Mouse (Mus musculus) retina, postnatal 1 day (tissue): ENCODE measurements around the gene Eng.

Source experiments
- DNase-seq: peaks from one replicate; pipeline ENCODE4 v3.0.0-alpha.2; 2012

Eng gene

GRCm38 (mm10) chr2:32645647-32646046 is 748 bp upstream of the Eng start:
- no peak for DNase-seq

DNA sequence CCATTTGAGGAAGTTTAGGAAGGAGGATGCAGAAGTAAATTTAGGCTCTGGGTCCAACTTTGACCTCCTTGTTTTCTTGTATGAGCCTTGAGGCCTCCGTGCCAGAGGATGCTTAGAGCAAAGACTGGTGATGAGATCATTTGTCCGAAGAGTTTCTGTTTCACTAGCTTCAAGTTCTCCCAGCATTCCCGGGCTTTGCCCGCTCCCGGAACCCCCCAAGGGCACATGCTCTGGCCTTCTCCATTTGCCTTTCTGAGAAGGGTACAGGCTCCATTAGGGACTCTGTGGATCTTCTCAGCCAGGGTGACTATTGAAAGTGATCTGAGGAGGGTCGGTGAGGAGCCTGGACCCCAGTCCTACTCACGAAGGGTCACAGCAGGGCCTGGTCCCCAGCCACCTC is 971 bp downstream of the Eng start:
- no peak for DNase-seq

GRCm38 (mm10) chr2:32653764-32654163 is 7.4 kb downstream of the Eng start:
- DNase-seq = peak; percentile 26

GRCm38 (mm10) chr2:32654743-32655393 is 8.5 kb downstream of the Eng start:
- no peak for DNase-seq

DNA sequence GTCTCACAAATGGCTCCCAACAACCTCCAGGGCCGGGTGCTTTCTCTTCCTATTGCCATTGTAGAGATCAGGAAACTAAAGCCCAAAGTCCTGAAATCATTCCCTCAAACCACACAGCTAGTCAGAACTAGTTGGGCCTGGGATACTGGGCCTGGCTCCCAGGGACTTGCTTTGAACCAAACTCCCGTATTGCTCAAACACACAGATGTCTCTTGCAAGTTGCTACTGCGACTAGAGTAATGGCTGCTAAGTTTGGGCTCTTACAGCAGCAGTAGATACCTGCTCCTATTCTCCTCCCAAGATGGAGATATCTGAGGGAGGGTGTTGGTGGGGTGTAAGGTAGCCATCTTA is 9.0 kb downstream of the Eng start:
- no peak for DNase-seq

DNA sequence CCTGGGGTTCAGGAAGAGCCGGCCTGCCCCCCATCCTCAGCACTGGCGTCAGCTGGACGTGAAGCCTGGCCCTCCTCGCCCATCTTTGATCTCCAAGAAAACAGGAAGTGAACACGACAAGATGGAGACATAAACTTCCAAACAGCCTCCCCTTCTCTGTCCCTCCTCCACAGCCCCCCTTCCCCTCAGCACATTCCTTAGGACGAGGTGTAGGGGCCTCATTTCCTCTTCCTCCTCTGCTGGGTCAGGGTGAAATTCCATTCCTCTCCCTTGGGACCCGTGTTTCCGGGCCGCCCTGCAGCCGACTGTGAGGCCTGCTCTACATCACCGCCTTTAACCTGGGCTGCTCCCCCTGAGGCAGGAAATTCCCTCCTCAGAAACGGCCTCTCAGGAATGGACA is 9.4 kb downstream of the Eng start:
- no peak for DNase-seq

- DNase-seq = no peak
These were observed 12.5 kb downstream of the Eng start for GRCm38 (mm10) chr2:32658873-32659272.

GRCm38 (mm10) chr2:32661509-32662107 is 15.2 kb downstream of the Eng start:
- DNase-seq = no peak

GRCm38 (mm10) chr2:32662291-32662690 is 15.9 kb downstream of the Eng start:
- no peak for DNase-seq

DNA sequence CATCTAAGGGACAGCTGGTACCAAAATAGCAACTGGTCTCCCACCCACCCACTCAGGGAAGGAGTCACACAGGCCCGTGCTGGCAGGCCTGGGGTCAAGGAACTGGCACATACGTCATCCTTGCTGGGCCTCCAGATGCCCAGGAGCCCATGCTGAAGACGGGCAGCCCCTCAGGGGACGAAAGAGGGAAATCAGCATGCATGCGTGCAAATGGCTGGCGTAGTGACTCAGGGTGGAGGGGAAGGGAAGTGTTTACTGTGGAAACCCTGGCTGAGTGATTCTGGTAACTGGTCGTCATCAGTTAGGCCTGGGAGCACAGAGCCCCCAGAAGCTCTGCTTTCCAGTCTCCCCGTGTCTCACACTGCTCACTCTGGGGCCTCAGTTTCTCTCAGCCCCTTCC is 18.9 kb downstream of the Eng start:
- DNase-seq = peak; percentile 26

- DNase-seq = no peak
These were observed 19.5 kb downstream of the Eng start for GRCm38 (mm10) chr2:32665853-32666252.

DNA sequence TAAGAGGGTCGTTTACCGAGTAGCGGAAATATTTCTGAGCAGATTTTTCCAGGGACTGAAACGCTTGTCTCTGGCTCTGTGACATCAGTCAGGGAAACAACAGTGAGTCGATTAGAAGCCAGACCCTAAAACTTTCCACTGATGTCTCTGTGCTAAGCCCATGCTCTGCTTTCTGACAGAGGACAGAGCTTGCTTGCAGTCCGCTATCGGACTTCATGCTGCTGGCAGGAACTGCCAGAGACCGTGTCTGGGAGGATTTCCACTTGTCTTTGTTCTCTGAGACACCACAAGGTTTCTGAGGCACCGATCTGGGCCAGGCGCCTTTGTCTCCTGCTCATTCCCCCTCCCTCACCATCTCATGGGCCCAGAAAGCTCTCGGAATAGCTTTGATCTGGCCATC is 21.4 kb downstream of the Eng start:
- DNase-seq = peak; percentile 71

GRCm38 (mm10) chr2:32668176-32668575 is 21.8 kb downstream of the Eng start:
- DNase-seq = peak; percentile 60

- DNase-seq = no peak
These were observed 23.5 kb downstream of the Eng start for GRCm38 (mm10) chr2:32669876-32670275.

- no peak for DNase-seq
These were observed 24.8 kb downstream of the Eng start for GRCm38 (mm10) chr2:32671147-32671546.

DNA sequence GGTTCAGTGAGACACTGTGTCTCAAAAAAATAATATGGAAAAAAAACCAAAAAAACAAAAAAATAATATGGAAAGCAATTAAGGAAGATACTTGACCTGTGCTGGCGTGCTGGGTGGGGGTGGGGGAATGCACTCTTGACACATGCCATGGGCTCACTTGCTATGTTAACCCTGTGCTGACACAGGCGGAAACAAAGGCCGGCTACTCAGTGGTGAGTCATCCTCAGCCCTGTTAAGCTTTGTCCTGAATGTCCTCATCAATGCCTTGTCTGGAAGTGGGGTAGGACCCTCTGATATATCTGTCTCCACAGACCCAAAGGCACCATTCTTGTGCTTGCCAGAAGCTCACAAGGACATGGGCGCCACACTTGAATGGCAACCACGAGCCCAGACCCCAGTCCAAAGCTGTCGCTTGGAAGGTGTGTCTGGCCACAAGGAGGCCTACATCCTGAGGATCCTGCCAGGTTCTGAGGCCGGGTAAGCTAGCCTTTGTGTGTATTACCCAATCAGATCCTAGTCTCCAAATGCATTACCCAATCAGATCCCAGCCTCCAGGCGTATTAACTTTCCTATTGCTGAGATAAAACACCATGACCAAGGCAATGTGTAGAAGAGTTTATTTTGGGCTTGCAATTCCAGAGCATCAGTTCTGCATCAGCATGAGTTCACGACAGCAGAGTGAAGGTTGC is 25.7 kb downstream of the Eng start:
- DNase-seq = no peak

- DNase-seq = no peak
These were observed 27.0 kb downstream of the Eng start for GRCm38 (mm10) chr2:32673176-32673917.

GRCm38 (mm10) chr2:32676821-32677220 is 30.4 kb downstream of the Eng start:
- DNase-seq = no peak

GRCm38 (mm10) chr2:32677683-32678082 is 31.3 kb downstream of the Eng start:
- no peak for DNase-seq

DNA sequence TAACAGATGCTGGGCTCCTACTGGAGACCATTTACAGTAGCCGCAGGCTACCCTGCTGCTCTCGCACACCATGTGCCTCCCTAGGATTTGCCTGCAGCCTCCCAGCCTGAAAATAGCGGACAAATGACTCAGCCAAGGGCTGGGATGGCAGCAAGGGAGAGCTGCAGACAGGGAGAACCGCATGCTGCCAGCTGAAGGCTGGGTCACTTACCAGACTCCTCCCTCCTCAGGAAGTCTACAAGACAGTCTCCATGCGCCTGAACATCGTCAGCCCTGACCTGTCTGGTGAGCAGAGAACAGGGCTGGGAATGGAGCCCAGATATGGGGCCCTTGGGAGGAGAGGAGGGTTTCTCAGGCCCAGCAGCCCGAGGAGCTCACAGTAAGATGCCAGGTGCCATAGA is 33.7 kb downstream of the Eng start:
- peak; percentile 27 for DNase-seq

DNA sequence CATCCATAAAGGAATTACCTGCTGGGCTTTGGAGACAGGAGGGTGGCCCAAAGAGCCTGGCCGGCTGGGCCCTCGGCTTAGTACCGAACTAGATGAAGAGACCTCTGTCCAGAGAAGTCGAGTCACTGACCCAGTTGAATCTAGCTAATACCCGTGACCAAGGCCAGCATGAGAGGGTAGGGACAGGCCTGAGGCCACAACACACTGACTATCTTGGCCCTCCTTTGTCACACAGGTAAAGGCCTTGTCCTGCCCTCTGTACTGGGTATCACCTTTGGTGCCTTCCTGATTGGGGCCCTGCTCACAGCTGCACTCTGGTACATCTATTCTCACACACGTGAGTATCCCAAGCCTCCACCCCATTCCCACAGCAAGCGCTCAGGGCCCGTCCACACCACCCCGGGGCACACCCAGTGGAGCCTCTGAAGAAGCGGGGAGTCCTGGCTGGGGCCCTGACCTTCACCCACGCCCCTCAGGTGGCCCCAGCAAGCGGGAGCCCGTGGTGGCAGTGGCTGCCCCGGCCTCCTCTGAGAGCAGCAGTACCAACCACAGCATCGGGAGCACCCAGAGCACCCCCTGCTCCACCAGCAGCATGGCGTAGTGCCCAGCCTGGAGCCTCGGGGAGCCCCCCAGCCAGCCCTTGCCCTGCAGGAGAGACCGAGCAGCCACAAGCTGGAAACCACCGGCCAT is 34.7 kb downstream of the Eng start:
- DNase-seq = no peak

- peak; percentile 48 for DNase-seq
These were observed 35.4 kb downstream of the Eng start for GRCm38 (mm10) chr2:32681754-32682153.
